Mouse (Mus musculus) ES-E14 (cell line): Measurements from ENCODE around the gene Pnrc2. TPM values are rescaled to one million over a fixed set of nuclear protein-coding genes. Genes with fewer than 3 reads are reported as not detected.

Experiments
- DNase-seq: peaks from one replicate; pipeline ENCODE4 v3.0.0-alpha.2; 2013; ENCODE audit warnings: low read depth, low spot score
- H3K27ac ChIP-seq: 2 replicates; pipeline ENCODE4 v1.5.1; 2012; ENCODE audit warnings: low read depth, mild to moderate bottlenecking, low read length, moderate library complexity, mixed read lengths; ENCODE audit not compliant: poor library complexity, insufficient read depth, severe bottlenecking
- H3K36me3 ChIP-seq: 2 replicates; pipeline ENCODE4 v1.6.1; 2012; ENCODE audit warnings: mild to moderate bottlenecking, low read length, moderate library complexity, mixed read lengths; ENCODE audit not compliant: control insufficient read depth, poor library complexity, insufficient read depth, severe bottlenecking
- H3K4me1 ChIP-seq, 2 experiments: fragments of 150-350 bp in 1 of 2; sonication (generic) in 1 of 2; 2 replicates each; pipeline ENCODE4 v1.6.1; 2012; ENCODE audit warnings: low read length in 2 of 2, mild to moderate bottlenecking in 1 of 2, mixed read lengths in 1 of 2; ENCODE audit not compliant: control insufficient read depth in 2 of 2, insufficient read depth in 2 of 2, poor library complexity in 1 of 2
- H3K4me3 ChIP-seq, 2 experiments: fragments of 150-350 bp in 1 of 2; sonication (generic) in 1 of 2; 2 replicates each; pipeline ENCODE4 v1.5.1; 2012; ENCODE audit warnings: low read length in 2 of 2, low read depth in 1 of 2, mild to moderate bottlenecking in 1 of 2, mixed read lengths in 1 of 2; ENCODE audit not compliant: insufficient read depth in 1 of 2, poor library complexity in 1 of 2, severe bottlenecking in 1 of 2
- H3K9ac ChIP-seq: 2 replicates; pipeline ENCODE4 v1.6.1; 2012; ENCODE audit warnings: low read depth, mild to moderate bottlenecking, low read length, mixed read lengths; ENCODE audit not compliant: poor library complexity, insufficient read depth, severe bottlenecking
- H3K9me3 ChIP-seq: fragments of 150-350 bp; sonication (generic); 2 replicates; pipeline ENCODE4 v1.6.1; 2012; ENCODE audit warnings: low read depth, mild to moderate bottlenecking, low read length; ENCODE audit not compliant: control insufficient read depth, insufficient read depth
- CHD2 ChIP-seq: IDR thresholded peaks from 2 replicates; pipeline ENCODE4 v1.6.1; 2014; ENCODE audit warnings: mild to moderate bottlenecking, low read depth, low read length, inconsistent platforms
- HCFC1 ChIP-seq: IDR thresholded peaks from 2 replicates; pipeline ENCODE4 v1.6.1; 2012; ENCODE audit warnings: low read length, inconsistent platforms, borderline replicate concordance; ENCODE audit not compliant: insufficient read depth
- MAFK ChIP-seq: IDR thresholded peaks from 2 replicates; pipeline ENCODE4 v1.6.1; 2014; ENCODE audit warnings: mild to moderate bottlenecking, low read depth, low read length, inconsistent platforms; ENCODE audit not compliant: insufficient read depth
- ZC3H11A ChIP-seq: IDR thresholded peaks from 2 replicates; pipeline ENCODE4 v1.6.1; 2012; ENCODE audit warnings: low read depth, mild to moderate bottlenecking, inconsistent platforms, low read length, borderline replicate concordance
- ZNF384 ChIP-seq: IDR thresholded peaks from 2 replicates; pipeline ENCODE4 v1.6.1; 2012; ENCODE audit warnings: low read depth, low read length, inconsistent platforms
- in situ Hi-C, 2 experiments: fragments of 600-800 bp; cut with MboI; formaldehyde crosslinking; loops; one replicate each; pipeline ENCODE4 v1.15.1; 2025; ENCODE audit warnings: low sequenced_read_pairs in 2 of 2, inconsistent platforms in 1 of 2; ENCODE audit not compliant: unreplicated experiment in 2 of 2
- total RNA-seq: library from RNA; depleted of rRNA; stranded (reverse); fragments of 300-350 nt; gene quantifications from 2 replicates; pipeline ENCODE4 v1.2.3, GENCODE M21; 2012

Gene Pnrc2
- total RNA-seq, 1 experiment = 35.4 TPM

DNA sequence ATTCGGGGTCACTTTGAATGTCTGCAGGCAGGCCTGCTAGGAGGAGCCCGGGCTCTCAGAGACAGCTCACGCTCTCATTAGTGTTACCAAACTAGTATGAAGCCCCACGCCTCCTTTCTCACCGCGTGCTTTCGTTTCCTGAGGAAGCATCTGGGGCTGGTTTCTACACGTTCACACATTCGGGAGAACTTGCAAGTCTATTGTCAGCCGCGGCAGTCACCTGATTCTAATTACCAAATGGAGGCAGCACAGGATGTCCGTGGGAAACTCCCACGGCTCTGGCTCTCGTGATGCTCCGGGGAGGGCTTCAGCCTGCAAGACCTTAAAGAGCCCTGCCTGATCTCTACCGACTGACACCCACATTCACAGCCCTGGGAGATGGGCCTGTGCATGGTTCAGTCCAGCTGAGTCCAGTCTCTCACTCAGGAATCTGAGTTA is 3.0 kb upstream of the Pnrc2 start:
- Histone ChIP-seq H3K9me3 (no peaks in the 10 kb centered on the region), H3K9ac (peak overlapping the region; percentile 38), H3K4me3 (peak overlapping the region; percentile 12 to 34; a peak in 3 of 4 replicates), H3K4me1 (peaks cover 6 to 13% of the 10 kb centered on the region in 2 experiments; a peak in 3 of 4 replicates), H3K27ac (no peak overlapping the region), H3K36me3 (peaks cover 9% of the 10 kb centered on the region)
- in situ Hi-C loops = no loop called here
- TF ChIP-seq MAFK = no peak
- TF ChIP-seq HCFC1 = no peak
- TF ChIP-seq ZNF384 = no peak
- TF ChIP-seq ZC3H11A = no peak
- no peak for TF ChIP-seq CHD2
- DNase-seq = no peak

DNA sequence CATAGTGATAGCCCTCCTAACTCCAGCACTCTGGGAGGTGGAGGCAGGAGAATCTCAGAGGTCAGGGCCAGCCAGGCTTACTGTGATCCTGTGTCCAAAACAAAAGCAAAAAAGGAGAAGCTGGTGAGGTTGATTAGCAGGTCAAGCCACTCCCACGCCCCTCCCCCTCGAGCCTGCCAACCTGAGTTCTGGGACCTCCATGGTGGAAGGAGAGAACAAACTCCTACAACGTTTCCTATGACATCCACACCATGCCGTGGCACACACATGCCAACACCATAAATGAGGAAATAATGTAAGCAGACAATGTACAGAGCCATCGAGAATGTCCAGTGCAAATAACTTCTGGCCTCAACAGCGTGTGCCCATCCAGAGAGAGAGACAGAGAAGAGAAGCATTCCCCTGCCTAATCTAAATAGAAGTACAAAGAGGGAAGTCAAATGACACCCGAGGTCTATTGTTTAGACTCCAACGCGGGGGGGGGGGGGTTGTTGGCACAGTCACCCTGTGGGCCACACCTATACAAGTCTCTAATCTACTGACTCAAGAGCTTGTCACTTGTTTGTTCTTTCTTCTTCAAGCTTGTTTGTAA is 2.4 kb upstream of the Pnrc2 start:
- Histone ChIP-seq H3K4me3 (peak overlapping the region in 1 of 2 experiments; percentile 18; a peak in 1 of 4 replicates), H3K4me1 (peaks cover 6 to 13% of the 10 kb centered on the region in 2 experiments; a peak in 3 of 4 replicates), H3K9ac (no peak overlapping the region; the same call in 1 of the 2 replicates), H3K36me3 (peaks cover 9% of the 10 kb centered on the region), H3K9me3 (no peaks in the 10 kb centered on the region), H3K27ac (no peak overlapping the region)
- DNase-seq = no peak
- in situ Hi-C loops = no loop called here
- TF ChIP-seq ZNF384 (no peak), CHD2 (no peak), MAFK (no peak), ZC3H11A (no peak), HCFC1 (no peak)

DNA sequence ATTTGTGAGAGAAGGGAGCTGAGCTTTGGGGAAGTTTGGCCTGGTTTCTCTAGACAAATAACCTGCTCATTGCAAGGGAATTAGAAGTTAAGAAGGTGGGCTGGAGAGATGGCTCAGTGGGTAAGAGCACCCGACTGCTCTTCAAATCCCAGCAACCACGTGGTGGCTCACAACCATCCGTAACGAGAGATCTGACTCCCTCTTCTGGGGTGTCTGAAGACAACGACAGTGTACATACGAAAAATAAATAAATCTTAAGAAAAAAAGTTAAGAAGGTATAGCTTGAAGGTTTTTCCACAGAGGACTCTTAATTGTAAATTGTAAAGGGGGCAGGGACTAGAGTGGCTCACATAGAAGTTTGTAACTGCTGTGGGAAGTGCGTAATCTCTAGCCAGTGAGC is 1.9 kb upstream of the Pnrc2 start:
- no peak overlapping the region for H3K27ac ChIP-seq
- in situ Hi-C loops = no loop called here
- no peak overlapping the region for H3K4me3 ChIP-seq
- peaks cover 9% of the 10 kb centered on the region for H3K36me3 ChIP-seq
- no peaks in the 10 kb centered on the region for H3K9me3 ChIP-seq
- DNase-seq = no peak
- TF ChIP-seq HCFC1 (no peak), CHD2 (no peak), MAFK (no peak), ZNF384 (no peak), ZC3H11A (no peak)
- H3K4me1 ChIP-seq = peaks cover 6 to 13% of the 10 kb centered on the region in 2 experiments; a peak in 3 of 4 replicates
- no peak overlapping the region for H3K9ac ChIP-seq

DNA sequence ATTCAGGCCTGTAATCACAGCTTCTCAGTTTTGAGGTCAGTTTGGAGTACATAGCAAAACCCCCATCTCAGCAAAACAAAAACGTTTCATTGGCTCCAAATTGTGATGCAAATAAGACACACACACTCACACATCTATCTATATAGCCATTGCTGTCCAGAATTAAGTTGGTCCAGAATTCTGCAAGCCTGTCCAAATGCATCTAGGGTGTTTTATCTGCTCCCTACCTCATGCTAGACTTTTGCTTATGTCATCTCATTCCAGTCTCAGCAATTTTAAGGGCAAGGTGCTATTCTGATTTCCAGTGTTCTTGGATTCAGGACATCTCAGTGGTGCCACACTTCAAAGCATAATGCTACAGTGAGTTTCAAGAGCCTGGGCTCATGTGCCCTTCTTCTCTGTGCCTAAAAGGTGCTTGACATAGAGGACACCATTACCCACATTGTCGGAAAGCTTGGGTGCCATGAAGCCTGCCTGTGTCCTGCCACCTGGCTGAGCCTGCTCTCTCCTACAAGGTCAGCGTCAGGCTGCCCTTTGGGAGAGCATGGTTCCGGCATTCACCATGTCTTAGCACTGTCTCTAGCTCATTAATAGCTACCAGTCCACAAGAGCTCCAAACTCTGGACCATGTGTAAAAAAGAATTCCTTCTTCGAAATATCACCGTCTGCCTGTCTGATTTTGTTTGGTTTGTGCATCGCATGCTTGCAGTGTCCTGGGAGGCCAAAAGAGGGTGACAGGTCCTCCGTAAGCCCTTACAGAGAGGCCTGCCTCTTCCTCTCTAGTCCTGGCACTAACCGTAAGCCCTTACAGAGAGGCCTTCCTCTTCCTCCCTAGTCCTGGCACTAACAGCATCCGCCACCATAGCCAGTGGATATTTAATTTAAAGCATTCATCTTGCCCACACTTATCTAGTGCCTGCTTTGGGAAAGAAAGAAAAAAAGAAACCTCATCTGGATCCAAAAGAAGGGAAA is 1.2 kb upstream of the Pnrc2 start:
- no peak overlapping the region for H3K27ac ChIP-seq
- H3K9me3 ChIP-seq = no peaks in the 10 kb centered on the region
- H3K4me3 ChIP-seq = 0 out of 4 replicates have a peak overlapping the region, but pooled peaks of 1 of the 2 experiments have one; percentile 87
- DNase-seq = no peak
- in situ Hi-C loops = no loop called here
- peaks cover 6 to 13% of the 10 kb centered on the region in 2 experiments; a peak in 3 of 4 replicates for H3K4me1 ChIP-seq
- H3K36me3 ChIP-seq = peaks cover 9% of the 10 kb centered on the region
- no peak for TF ChIP-seq MAFK
- TF ChIP-seq CHD2 = no peak
- no peak for TF ChIP-seq ZC3H11A
- TF ChIP-seq HCFC1 = no peak
- no peak for TF ChIP-seq ZNF384
- H3K9ac ChIP-seq = no peak overlapping the region
